Mouse (Mus musculus) intestine, embryonic 15.5 days (tissue): ENCODE data around the gene Rab9. TPM values are rescaled to one million over a fixed set of nuclear protein-coding genes. Genes with fewer than 3 reads are reported as not detected.

Source experiments
- ATAC-seq: fragments of 200-750 bp; cut with Nextera tagmentation; 2 replicates; pipeline ENCODE4 v1.8.0; 2017; ENCODE audit warnings: moderate TSS enrichment, moderate library complexity
- H3K27ac ChIP-seq: fragments of 300-500 bp; sonication (generic); 2 replicates; pipeline ENCODE4 v1.5.1; 2015; ENCODE audit warnings: mild to moderate bottlenecking, inconsistent platforms
- H3K27me3 ChIP-seq: fragments of 300-500 bp; sonication (generic); replicated peaks from 2 replicates; pipeline ENCODE4 v1.6.1; 2015; ENCODE audit warnings: inconsistent platforms
- H3K36me3 ChIP-seq: fragments of 300-500 bp; sonication (generic); 2 replicates; pipeline ENCODE4 v1.6.1; 2015; ENCODE audit warnings: inconsistent platforms
- H3K4me1 ChIP-seq: fragments of 300-500 bp; sonication (generic); replicated peaks from 2 replicates; pipeline ENCODE4 v1.6.1; 2015; ENCODE audit warnings: inconsistent platforms
- H3K4me2 ChIP-seq: fragments of 300-500 bp; sonication (generic); replicated peaks from 2 replicates; pipeline ENCODE4 v1.6.1; 2015; ENCODE audit warnings: mild to moderate bottlenecking, inconsistent platforms
- H3K4me3 ChIP-seq: fragments of 300-500 bp; sonication (generic); replicated peaks from 2 replicates; pipeline ENCODE4 v1.5.1; 2015; ENCODE audit warnings: inconsistent platforms
- H3K9ac ChIP-seq: fragments of 300-500 bp; sonication (generic); 2 replicates; pipeline ENCODE4 v1.6.1; 2015; ENCODE audit warnings: inconsistent platforms
- H3K9me3 ChIP-seq: fragments of 300-500 bp; sonication (generic); 2 replicates; pipeline ENCODE4 v1.6.1; 2016; ENCODE audit warnings: inconsistent platforms
- WGBS: fragments of 180-500 bp; shearing (Covaris S2); methylation state at CpG from one replicate; pipeline ENCODE4 v1.1.7; 2015; 5-methylcytosine and 5-hydroxymethylcytosine counted together
- polyA plus RNA-seq: library from polyadenylated mRNA; unstranded; fragments of >200 nt; fragmentation: Nextera tagmentation; extraction: Ambion mirVana; gene quantifications from 2 replicates; pipeline ENCODE4 v1.2.1, GENCODE M21; 2015

Rab9 gene
- polyA plus RNA-seq, 1 experiment from 2014 or later = 67.4 TPM

DNA sequence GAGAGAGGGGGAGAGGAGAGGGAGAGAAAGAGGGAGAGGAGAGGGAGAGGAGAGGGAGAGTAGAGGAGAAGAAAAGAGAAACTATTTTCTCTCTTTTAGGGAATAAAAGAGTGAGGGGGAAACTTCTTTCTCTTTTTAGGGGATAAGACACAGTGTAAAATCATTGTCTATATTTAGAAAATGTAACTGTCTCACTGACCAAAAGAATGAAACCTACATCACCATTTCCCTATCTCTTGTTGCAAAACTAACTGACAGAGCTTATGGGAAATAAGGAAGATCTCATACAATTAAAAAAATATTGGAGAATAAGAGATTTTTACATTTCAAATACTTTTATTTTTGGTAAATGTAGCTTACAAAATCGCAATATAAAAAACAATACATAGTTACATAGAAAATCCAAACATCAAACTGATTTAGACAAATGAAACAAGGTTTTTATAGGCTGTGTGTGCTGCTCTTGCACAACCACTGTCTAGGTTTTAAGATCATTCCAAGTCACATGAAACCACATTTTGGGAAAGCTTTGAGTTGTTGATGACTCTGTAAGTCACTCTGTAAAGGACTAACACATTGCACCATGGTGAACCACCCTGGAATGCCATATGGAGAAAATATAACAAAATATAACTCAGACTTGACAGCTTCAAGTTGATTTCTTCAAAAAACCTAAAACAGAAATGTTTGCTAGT lies 20.0 kb upstream of the Rab9 start:
- no peaks in the 10 kb centered on the region for H3K4me1 ChIP-seq
- no peaks in the 10 kb centered on the region for H3K27me3 ChIP-seq
- H3K27ac ChIP-seq = no peak overlapping the region
- no peaks in the 10 kb centered on the region for H3K9me3 ChIP-seq
- no peak overlapping the region for H3K9ac ChIP-seq
- H3K4me2 ChIP-seq = no peak overlapping the region
- 84% methylated on average over 1 of the region's 1 CpGs for WGBS
- no peaks in the 10 kb centered on the region for H3K36me3 ChIP-seq
- no peak for ATAC-seq
- no peak overlapping the region for H3K4me3 ChIP-seq

DNA sequence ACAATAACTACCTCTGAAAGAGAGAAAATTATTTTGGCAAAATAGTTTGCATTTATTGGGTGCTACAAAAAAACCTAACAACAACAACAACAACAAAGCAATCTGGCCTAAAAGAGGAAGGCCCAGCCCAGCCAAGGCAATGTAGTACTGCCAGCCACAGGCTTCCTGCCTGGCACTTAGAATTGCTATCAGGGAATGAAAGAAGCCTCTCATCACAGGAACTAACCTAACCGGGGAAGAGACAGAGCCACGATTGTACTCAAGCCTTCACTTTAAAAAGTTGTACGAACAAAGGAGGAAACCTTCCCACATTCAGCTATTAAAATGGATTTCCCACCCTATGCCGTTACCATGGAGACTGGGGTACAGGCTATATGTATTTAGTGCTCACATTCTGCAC lies 18.1 kb upstream of the Rab9 start:
- no peak for ATAC-seq
- Histone ChIP-seq H3K4me1 (no peaks in the 10 kb centered on the region), H3K27me3 (no peaks in the 10 kb centered on the region), H3K36me3 (no peaks in the 10 kb centered on the region), H3K4me3 (no peak overlapping the region), H3K9me3 (no peaks in the 10 kb centered on the region), H3K9ac (no peak overlapping the region), H3K27ac (no peak overlapping the region), H3K4me2 (no peak overlapping the region)
- WGBS = 73% methylated on average over 4 of the region's 4 CpGs

DNA sequence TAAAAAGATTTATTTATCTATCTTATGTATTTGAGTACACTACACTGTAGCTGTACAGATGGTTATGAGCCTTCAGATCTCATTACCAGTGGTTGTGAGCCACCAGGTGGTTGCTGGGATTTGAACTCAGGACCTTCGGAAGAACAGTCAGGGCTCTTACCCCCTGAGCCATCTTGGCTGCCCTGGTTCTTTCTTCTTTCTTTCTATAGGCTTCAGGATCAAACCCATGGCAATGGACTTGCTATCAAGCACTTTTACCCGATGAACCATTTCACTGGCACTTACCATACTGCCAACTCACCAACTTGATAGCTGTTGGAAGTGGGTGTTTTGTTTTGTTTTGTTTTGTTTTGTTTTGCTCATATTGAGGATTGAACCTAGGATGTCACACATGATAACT lies 15.4 kb upstream of the Rab9 start:
- Histone ChIP-seq H3K9me3 (no peaks in the 10 kb centered on the region), H3K27ac (no peak overlapping the region), H3K4me2 (no peak overlapping the region), H3K4me1 (no peaks in the 10 kb centered on the region), H3K4me3 (no peak overlapping the region), H3K36me3 (no peaks in the 10 kb centered on the region), H3K27me3 (no peaks in the 10 kb centered on the region), H3K9ac (no peak overlapping the region)
- 94% methylated on average over 2 of the region's 2 CpGs for WGBS
- ATAC-seq = no peak

DNA sequence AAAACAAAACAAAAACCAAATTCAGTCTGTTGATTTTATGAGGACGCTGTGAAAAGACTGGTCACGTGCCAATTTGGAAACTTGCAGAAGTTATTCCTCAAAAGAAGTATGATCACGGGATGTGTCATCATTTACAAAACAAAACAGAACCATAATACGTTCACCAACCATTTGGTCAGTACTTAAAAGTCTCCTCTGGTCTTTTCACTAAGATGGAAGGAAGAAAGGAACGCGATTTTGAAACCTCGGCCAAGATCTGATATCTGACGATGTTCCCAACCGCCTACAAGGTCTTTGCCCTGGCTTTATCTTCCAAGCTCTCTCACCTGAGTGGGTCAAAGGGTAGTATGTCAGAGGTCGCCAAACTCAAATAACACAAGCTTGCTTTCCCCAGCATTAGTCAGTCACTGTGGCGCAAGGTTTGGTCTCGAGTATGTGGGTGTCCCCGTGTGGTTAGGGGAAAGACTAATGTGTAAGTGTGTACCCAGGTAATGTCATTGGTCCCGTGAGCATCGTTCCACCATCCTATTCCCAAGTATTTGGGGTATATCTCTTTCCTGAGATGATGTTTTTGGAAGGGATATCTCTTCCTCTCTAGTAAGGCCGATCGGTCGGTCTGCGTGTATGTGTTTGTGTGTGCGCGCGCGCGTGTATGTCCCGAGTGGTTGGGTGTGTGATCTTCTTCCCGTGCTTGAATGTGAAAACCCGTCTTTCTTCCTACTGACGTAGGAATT lies 869 bp downstream of the Rab9 start:
- peak; percentile 55 for ATAC-seq
- Histone ChIP-seq H3K36me3 (no peaks in the 10 kb centered on the region), H3K4me2 (peak overlapping the region; percentile 53), H3K4me1 (no peaks in the 10 kb centered on the region), H3K27me3 (no peaks in the 10 kb centered on the region), H3K4me3 (peak overlapping the region; percentile 54), H3K27ac (peak overlapping the region; percentile 75), H3K9me3 (no peaks in the 10 kb centered on the region), H3K9ac (peak overlapping the region; percentile 64)
- 20% methylated on average over 28 of the region's 28 CpGs for WGBS

DNA sequence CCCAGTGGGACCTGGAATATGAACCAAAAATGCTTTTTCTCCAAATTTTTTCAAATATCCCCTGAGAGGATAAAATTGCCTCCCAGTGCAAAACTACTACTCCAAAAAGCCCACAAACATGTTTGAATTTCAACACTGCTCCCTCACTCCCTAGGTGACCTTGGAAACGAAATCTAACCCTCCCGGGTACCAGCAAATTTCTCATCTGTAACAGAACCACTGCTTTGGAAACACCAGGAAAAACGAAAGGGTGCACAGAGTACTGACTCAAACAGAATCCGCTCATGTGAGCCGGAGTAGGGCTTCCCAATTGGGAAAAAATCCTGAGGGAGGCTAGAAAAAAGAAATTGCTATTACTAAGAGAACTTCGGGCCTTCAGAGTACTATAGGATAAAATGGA lies 2.3 kb downstream of the Rab9 start:
- Histone ChIP-seq H3K4me1 (no peaks in the 10 kb centered on the region), H3K4me2 (peak overlapping the region; percentile 53), H3K27ac (no peak overlapping the region), H3K27me3 (no peaks in the 10 kb centered on the region), H3K36me3 (no peaks in the 10 kb centered on the region), H3K4me3 (no peak overlapping the region), H3K9ac (no peak overlapping the region), H3K9me3 (no peaks in the 10 kb centered on the region)
- 62% methylated on average over 6 of the region's 6 CpGs for WGBS
- no peak for ATAC-seq

DNA sequence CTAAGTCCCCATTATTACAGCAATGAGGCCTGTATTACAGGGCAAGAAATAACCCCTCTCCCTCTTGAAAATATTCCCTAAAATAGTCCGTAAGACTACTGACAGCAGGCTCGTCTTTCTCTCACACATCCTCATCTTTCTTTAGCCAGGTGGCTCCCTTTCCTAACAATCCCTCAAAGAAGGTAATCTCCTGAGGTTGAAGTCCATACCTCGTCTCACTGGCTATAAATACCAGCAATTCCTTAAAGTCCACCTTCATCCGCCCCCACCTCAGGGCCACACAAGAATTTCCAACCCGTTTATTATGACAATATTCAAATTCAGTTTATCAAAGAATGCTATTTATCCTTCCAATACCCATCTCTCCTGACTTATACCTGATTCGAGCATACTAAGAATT lies 7.1 kb downstream of the Rab9 start:
- H3K27ac ChIP-seq = no peak overlapping the region
- no peak overlapping the region for H3K4me2 ChIP-seq
- H3K9ac ChIP-seq = no peak overlapping the region
- H3K36me3 ChIP-seq = no peaks in the 10 kb centered on the region
- H3K27me3 ChIP-seq = no peaks in the 10 kb centered on the region
- no peak overlapping the region for H3K4me3 ChIP-seq
- no peaks in the 10 kb centered on the region for H3K9me3 ChIP-seq
- peak; percentile 61 for ATAC-seq
- 73% methylated on average over 6 of the region's 6 CpGs for WGBS
- H3K4me1 ChIP-seq = no peaks in the 10 kb centered on the region

DNA sequence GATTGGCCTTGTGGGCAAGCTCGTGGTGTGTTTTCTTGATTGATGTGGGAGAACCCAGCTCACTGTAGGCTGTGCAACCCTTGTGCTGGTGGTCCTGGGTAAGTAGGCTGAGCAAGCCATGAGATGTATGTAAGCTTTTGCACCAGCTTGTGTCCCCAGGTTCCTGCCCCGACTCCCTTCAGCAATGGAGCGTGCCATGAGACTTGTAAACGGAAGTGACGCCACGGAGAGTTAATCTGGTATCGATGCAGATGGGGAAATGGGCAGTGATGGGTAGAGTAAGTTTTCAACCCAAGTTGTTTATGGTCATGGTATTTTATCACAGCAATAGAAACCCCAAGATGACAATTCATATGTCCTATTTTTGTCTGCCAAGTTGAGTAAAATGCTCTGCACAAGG lies 11.3 kb downstream of the Rab9 start:
- Histone ChIP-seq H3K9ac (no peak overlapping the region), H3K27ac (no peak overlapping the region), H3K36me3 (no peaks in the 10 kb centered on the region), H3K4me1 (no peaks in the 10 kb centered on the region), H3K9me3 (no peaks in the 10 kb centered on the region), H3K27me3 (no peaks in the 10 kb centered on the region), H3K4me3 (no peak overlapping the region), H3K4me2 (no peak overlapping the region)
- no peak for ATAC-seq
- WGBS = 92% methylated on average over 7 of the region's 7 CpGs

DNA sequence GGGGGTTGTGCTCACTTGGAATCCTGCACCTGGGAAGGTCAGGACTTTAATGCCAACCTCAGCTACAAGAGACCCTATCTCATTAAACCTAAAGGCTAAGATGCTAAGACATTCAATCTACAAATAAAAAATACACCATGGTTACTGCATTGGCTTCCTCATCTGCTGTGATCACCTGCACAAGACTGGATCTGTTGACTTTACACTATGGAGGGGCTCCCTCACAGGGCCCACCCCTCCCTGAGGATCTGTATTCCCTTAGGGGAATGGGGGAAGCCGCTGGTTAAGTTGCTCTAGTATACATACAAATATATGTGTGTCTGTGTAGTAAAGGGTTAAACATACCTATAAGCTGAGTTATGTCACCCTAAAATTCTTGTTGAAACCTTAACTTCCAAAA lies 24.1 kb downstream of the Rab9 start:
- Histone ChIP-seq H3K36me3 (no peaks in the 10 kb centered on the region), H3K4me2 (no peak overlapping the region), H3K9ac (no peak overlapping the region), H3K4me1 (no peaks in the 10 kb centered on the region), H3K9me3 (no peaks in the 10 kb centered on the region), H3K27ac (no peak overlapping the region), H3K27me3 (no peaks in the 10 kb centered on the region), H3K4me3 (no peak overlapping the region)
- no peak for ATAC-seq
- WGBS = 95% methylated on average over 1 of the region's 1 CpGs

DNA sequence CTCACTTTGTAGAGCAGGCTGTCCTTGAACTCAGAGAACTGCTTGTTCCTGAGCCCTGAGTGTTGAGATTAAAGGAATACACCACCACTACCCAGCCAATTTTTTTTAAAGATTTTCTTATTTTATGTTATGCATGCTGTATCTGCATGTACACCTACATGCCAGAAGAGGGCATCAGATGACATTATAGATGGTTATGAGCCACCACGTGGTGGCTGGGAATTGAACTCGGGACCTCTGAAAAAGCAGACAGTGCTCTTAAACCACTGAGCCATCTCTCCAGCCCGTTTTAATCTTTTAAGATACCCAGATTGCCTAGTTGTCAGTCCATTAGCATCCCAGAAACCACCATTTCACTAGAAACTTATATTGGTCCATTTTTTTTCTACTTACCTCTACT lies 25.3 kb downstream of the Rab9 start:
- no peak overlapping the region for H3K27ac ChIP-seq
- no peak overlapping the region for H3K4me3 ChIP-seq
- H3K9me3 ChIP-seq = no peaks in the 10 kb centered on the region
- H3K27me3 ChIP-seq = no peaks in the 10 kb centered on the region
- WGBS = 68% methylated on average over 3 of the region's 3 CpGs
- no peaks in the 10 kb centered on the region for H3K36me3 ChIP-seq
- H3K4me1 ChIP-seq = no peaks in the 10 kb centered on the region
- no peak overlapping the region for H3K9ac ChIP-seq
- ATAC-seq = no peak
- no peak overlapping the region for H3K4me2 ChIP-seq

DNA sequence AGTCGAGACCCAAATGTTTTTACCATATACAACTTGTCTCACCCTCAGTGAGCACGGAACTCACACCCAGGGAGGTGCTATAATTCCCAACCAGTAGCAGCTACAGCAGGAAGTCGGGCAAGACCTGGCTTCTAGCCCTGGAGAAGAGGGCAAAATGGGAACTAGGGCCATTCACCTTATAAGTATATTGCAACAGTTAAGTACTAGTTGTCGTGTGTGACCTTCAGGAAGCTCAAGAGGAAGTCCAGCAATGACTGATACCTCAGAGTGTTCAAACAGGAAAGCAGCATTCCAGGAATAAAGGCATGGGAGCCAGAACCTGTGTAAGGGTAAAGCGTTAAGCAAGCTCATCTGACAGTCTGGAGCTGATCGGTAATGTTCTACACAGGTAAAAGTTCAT lies 26.1 kb downstream of the Rab9 start:
- H3K36me3 ChIP-seq = no peaks in the 10 kb centered on the region
- H3K4me2 ChIP-seq = no peak overlapping the region
- H3K27ac ChIP-seq = no peak overlapping the region
- no peaks in the 10 kb centered on the region for H3K27me3 ChIP-seq
- no peaks in the 10 kb centered on the region for H3K9me3 ChIP-seq
- no peaks in the 10 kb centered on the region for H3K4me1 ChIP-seq
- ATAC-seq = no peak
- H3K4me3 ChIP-seq = no peak overlapping the region
- 82% methylated on average over 6 of the region's 6 CpGs for WGBS
- no peak overlapping the region for H3K9ac ChIP-seq

DNA sequence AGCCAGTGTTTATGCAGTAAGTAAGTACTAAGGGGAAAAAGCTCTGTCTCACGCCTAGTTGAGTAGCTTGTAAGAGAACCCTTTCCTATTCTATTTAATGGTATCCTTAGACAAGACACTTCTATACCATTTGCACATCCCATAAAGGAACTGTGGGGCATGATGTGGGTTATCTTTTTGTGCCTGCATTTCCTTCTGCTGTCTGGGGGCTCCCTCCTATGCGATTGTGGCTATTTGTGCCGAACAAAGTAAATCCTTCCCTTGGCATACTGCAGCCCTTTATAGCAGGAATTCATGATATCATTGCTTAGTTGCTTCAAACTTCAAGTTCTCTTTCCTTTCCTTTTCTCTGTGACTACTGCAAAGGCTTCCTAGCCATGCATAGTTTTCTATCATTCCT lies 35.1 kb downstream of the Rab9 start:
- Histone ChIP-seq H3K4me2 (no peak overlapping the region), H3K9me3 (no peaks in the 10 kb centered on the region), H3K4me3 (no peak overlapping the region), H3K27me3 (no peaks in the 10 kb centered on the region), H3K4me1 (no peaks in the 10 kb centered on the region), H3K36me3 (no peaks in the 10 kb centered on the region), H3K27ac (no peak overlapping the region), H3K9ac (no peak overlapping the region)
- 86% methylated on average over 3 of the region's 3 CpGs for WGBS
- no peak for ATAC-seq

DNA sequence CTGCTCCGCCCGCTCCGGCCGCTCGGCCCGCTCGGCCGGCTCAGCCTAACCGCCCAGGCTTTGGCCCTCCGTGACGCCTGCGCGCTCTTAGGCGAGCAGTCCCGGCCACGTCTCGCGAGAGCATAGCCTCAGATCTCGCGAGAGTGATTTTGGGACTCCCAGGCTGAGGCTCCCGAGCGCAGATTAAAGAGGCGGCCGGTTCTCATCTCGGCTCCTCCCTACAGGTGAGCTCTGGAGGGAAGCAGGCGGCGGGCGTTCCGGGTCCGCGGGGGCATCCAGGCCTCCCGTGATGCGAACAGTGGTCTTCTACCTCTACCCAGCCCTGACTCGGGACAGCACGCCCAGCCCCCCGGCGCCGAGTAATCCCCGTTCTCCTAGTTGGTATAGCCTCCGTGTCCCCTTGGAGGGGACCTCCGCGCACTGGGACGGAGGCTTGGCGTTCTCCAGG lies 39.0 kb downstream of the Rab9 start, which contains the start of gene Ofd1:
Ofd1 (minus strand) TSS at position 89 of the 448 bp plus-strand sequence.
- WGBS = 25% methylated on average over 43 of the region's 44 CpGs
- peak; percentile 100 for ATAC-seq
- Histone ChIP-seq H3K27ac (peak within 1 kb of the TSS; percentile 79), H3K4me3 (peak within 1 kb of the TSS; percentile 55), H3K36me3 (no peaks in the 10 kb centered on the region), H3K9me3 (no peaks in the 10 kb centered on the region), H3K4me1 (no peaks in the 10 kb centered on the region), H3K4me2 (peak within 1 kb of the TSS; percentile 62), H3K9ac (peak within 1 kb of the TSS; percentile 66), H3K27me3 (no peaks in the 10 kb centered on the region)
